Mouse (Mus musculus) kidney, adult 2 months (tissue): ENCODE data around the gene Smyd3.

Source experiments
- CTCF ChIP-seq: fragments of 200-500 bp; conservative IDR thresholded peaks from 2 replicates; pipeline ENCODE4 v1.5.1; 2011; ENCODE audit warnings: low read depth, mild to moderate bottlenecking, control low read depth, low read length, moderate library complexity, mixed read lengths; ENCODE audit not compliant: insufficient read depth, insufficient read length
- POLR2A ChIP-seq: fragments of 200-500 bp; IDR thresholded peaks from one replicate; pipeline ENCODE4 v1.6.1; 2011; ENCODE audit warnings: low read depth, low read length, control low read depth

- TF ChIP-seq CTCF = no peak
- TF ChIP-seq POLR2A = no peak
Observed at GRCm38 (mm10) chr1:179354250-179354649, 163.6 kb downstream of the Smyd3 start.
